Mouse (Mus musculus) olfactory bulb, adult 2 months (tissue): ENCODE data around the gene Zfp710.

Source experiments
- CTCF ChIP-seq: fragments of 200-500 bp; IDR thresholded peaks from 2 replicates; pipeline ENCODE4 v1.5.1; 2012; ENCODE audit warnings: low read depth, mild to moderate bottlenecking, low read length, moderate library complexity; ENCODE audit not compliant: insufficient read depth
- POLR2A ChIP-seq: fragments of 200-500 bp; IDR thresholded peaks from 2 replicates; pipeline ENCODE4 v1.6.1; 2012; ENCODE audit warnings: mild to moderate bottlenecking, low read depth, low read length, moderate library complexity; ENCODE audit not compliant: insufficient read depth

DNA sequence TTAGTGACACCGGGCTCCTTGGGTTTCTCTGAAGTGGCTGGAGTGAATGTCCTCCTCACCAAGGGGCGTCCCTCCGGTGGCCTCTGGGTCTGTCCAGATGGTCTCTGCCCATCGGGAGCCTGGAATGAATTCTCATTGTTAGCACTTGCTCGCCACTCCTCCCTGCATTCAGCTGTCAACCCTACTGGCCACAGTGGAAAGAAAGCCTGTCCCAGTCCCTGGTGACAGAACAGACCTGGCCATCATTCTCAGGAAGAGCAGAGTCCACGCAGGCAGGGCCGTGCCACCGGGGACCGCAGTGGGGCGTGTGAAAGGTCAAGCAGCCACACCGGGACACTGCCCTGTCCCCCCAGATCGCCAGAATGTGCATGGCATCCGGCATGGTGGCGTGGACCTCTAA is 33.2 kb downstream of the Zfp710 start:
- TF ChIP-seq CTCF (no peak), POLR2A (no peak)
